Mouse (Mus musculus) right cerebral cortex, adult 2 months (tissue): ENCODE results near the gene Dmbx1.

Experiments
- DNase-seq, 2 experiments: peaks; one replicate each; pipeline ENCODE4 v3.0.0; 2021 to 2022; ENCODE audit warnings: low spot score in 2 of 2

The Dmbx1 gene

GRCm38 (mm10) chr4:115940681-115941080 lies 955 bp upstream of the Dmbx1 start:
- DNase-seq = no peak

GRCm38 (mm10) chr4:115938276-115939160 lies 1.2 kb downstream of the Dmbx1 start:
- DNase-seq = peak; percentile 32 to 44

- DNase-seq = no peak
Observed at GRCm38 (mm10) chr4:115937061-115937976, 2.4 kb downstream of the Dmbx1 start.

- DNase-seq = no peak
Observed at GRCm38 (mm10) chr4:115936646-115937045, 3.1 kb downstream of the Dmbx1 start.

- no peak for DNase-seq
Observed at GRCm38 (mm10) chr4:115935835-115936581, 3.7 kb downstream of the Dmbx1 start.

GRCm38 (mm10) chr4:115931556-115932088 lies 8.1 kb downstream of the Dmbx1 start:
- DNase-seq = no peak

- no peak for DNase-seq
Observed at GRCm38 (mm10) chr4:115927637-115928036, 12.1 kb downstream of the Dmbx1 start.

GRCm38 (mm10) chr4:115923262-115923880 lies 16.4 kb downstream of the Dmbx1 start:
- DNase-seq = no peak

GRCm38 (mm10) chr4:115922688-115923087 lies 17.0 kb downstream of the Dmbx1 start:
- DNase-seq = no peak

- no peak for DNase-seq
Observed at GRCm38 (mm10) chr4:115919911-115920310, 19.8 kb downstream of the Dmbx1 start.

GRCm38 (mm10) chr4:115911586-115911985 lies 28.1 kb downstream of the Dmbx1 start:
- no peak for DNase-seq

GRCm38 (mm10) chr4:115908641-115909040 lies 31.1 kb downstream of the Dmbx1 start:
- no peak for DNase-seq

GRCm38 (mm10) chr4:115907994-115908393 lies 31.7 kb downstream of the Dmbx1 start:
- no peak for DNase-seq

- DNase-seq = no peak
Observed at GRCm38 (mm10) chr4:115906791-115907190, 32.9 kb downstream of the Dmbx1 start.

GRCm38 (mm10) chr4:115905701-115906100 lies 34.0 kb downstream of the Dmbx1 start:
- DNase-seq = no peak

GRCm38 (mm10) chr4:115904375-115904774 lies 35.4 kb downstream of the Dmbx1 start:
- no peak for DNase-seq

GRCm38 (mm10) chr4:115902816-115903215 lies 36.9 kb downstream of the Dmbx1 start:
- DNase-seq = peak; percentile 88 to 93

GRCm38 (mm10) chr4:115897901-115898631 lies 41.7 kb downstream of the Dmbx1 start:
- no peak for DNase-seq

GRCm38 (mm10) chr4:115894281-115894680 lies 45.4 kb downstream of the Dmbx1 start:
- peak in 1 of 2 experiments; percentile 20 for DNase-seq

GRCm38 (mm10) chr4:115890553-115890952 lies 49.2 kb downstream of the Dmbx1 start, which contains the start of gene 6430628N08Rik:
Gene 6430628N08Rik, plus strand, starts transcription at chr4:115890665.
- no peak for DNase-seq
